Mouse (Mus musculus) midbrain, embryonic 14.5 days (tissue): ENCODE measurements at regions not wholly inside any gene's neighbourhood (a gene's known extent, or its start where the extent isn't known, plus 50 kb on each side); places are given as distances from the start of the nearest gene placed in this dataset.

Source experiments
- ATAC-seq: fragments of 200-750 bp; cut with Nextera tagmentation; 2 replicates; pipeline ENCODE4 v1.8.0; 2017; ENCODE audit warnings: moderate number of reproducible peaks, moderate library complexity; ENCODE audit not compliant: low FRiP score, low TSS enrichment
- DNase-seq: peaks from one replicate; pipeline ENCODE4 v3.0.0-alpha.2; 2015
- H3K27ac ChIP-seq: fragments of 300-500 bp; sonication (generic); replicated peaks from 2 replicates; pipeline ENCODE4 v1.5.1; 2014; ENCODE audit warnings: mild to moderate bottlenecking, low read depth, low read length, moderate library complexity
- H3K27me3 ChIP-seq: fragments of 300-500 bp; sonication (generic); 2 replicates; pipeline ENCODE4 v1.6.1; 2014; ENCODE audit warnings: low read length, control low read depth, mixed read lengths; ENCODE audit not compliant: control insufficient read depth, insufficient read depth
- H3K36me3 ChIP-seq: fragments of 300-500 bp; sonication (generic); 2 replicates; pipeline ENCODE4 v1.6.1; 2014; ENCODE audit warnings: low read length, control low read depth; ENCODE audit not compliant: control insufficient read depth, insufficient read depth
- H3K4me1 ChIP-seq: fragments of 300-500 bp; sonication (generic); 2 replicates; pipeline ENCODE4 v1.6.1; 2014; ENCODE audit warnings: mild to moderate bottlenecking, antibody characterized with exemption, low read length, control low read depth; ENCODE audit not compliant: control insufficient read depth, insufficient read depth
- H3K4me2 ChIP-seq: fragments of 300-500 bp; sonication (generic); 2 replicates; pipeline ENCODE4 v1.6.1; 2014; ENCODE audit warnings: mild to moderate bottlenecking, low read length, moderate library complexity
- H3K4me3 ChIP-seq: fragments of 300-500 bp; sonication (generic); replicated peaks from 2 replicates; pipeline ENCODE4 v1.5.1; 2014; ENCODE audit warnings: low read depth, low read length
- H3K9ac ChIP-seq: fragments of 300-500 bp; sonication (generic); replicated peaks from 2 replicates; pipeline ENCODE4 v1.6.1; 2014; ENCODE audit warnings: mild to moderate bottlenecking, low read length, moderate library complexity
- H3K9me3 ChIP-seq: fragments of 300-500 bp; sonication (generic); 2 replicates; pipeline ENCODE4 v1.6.1; 2016; ENCODE audit warnings: low read length, control low read depth, mixed read lengths; ENCODE audit not compliant: control insufficient read depth
- WGBS: fragments of 180-500 bp; shearing (Covaris S2); extraction: QIAGEN DNeasy Blood & Tissue Kit; methylation state at CpG from one replicate; pipeline ENCODE4 v1.1.7; 2014; 5-methylcytosine and 5-hydroxymethylcytosine counted together

DNA sequence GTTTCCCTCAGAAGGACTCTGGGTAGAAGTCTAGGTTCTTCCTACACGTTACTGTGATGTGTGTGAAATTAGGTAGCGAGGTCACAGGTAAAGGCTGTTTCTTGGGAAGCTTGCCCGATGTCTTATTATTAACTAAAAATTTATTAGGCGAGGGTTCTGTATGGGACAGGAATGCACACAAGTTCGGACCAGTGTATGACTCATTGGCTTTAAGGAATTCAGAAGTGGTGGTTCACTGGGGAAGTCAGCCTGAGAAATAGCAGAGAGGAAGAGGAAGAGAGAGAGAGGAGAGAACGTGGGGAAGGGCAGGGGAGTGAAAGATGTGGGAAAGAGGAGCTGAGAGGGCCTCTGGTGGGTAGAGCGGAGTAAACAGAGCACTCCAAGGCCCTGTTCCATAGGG, 70.8 kb upstream of the Slc38a2 start:
- Histone ChIP-seq H3K4me1 (no peaks in the 10 kb centered on the region), H3K4me2 (no peak overlapping the region), H3K36me3 (no peaks in the 10 kb centered on the region), H3K27ac (no peak overlapping the region), H3K9me3 (no peaks in the 10 kb centered on the region), H3K9ac (no peak overlapping the region), H3K27me3 (no peaks in the 10 kb centered on the region), H3K4me3 (no peak overlapping the region)
- ATAC-seq (no peak), DNase-seq (no peak)
- 94% methylated on average over 7 of the region's 7 CpGs for WGBS

DNA sequence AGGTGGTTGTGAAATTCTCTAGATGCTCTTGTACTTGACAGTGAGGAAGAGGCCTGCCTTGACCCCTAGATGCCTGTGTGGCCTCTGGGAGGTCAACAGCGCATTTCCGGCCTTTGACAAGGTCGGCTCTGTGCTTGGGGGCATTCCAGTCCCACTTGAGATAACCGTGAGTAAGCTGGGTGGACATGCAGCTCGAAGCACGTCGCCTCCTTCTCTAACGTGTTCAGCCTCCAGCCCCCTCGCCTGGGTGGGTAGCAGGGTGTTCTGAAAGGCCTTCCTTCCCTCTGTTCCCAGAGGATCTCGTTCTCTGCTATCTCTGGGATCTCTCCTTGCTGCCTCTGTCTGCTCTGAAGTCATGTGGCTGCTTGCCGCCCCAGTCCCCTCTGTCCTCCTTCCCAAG, 70.2 kb upstream of the Slc38a2 start:
- Histone ChIP-seq H3K9me3 (no peaks in the 10 kb centered on the region), H3K4me3 (no peak overlapping the region), H3K27ac (no peak overlapping the region), H3K9ac (no peak overlapping the region), H3K36me3 (no peaks in the 10 kb centered on the region), H3K4me2 (no peak overlapping the region), H3K27me3 (no peaks in the 10 kb centered on the region), H3K4me1 (no peaks in the 10 kb centered on the region)
- DNase-seq, result no peak
- WGBS, result 88% methylated on average over 11 of the region's 11 CpGs
- ATAC-seq, result no peak

DNA sequence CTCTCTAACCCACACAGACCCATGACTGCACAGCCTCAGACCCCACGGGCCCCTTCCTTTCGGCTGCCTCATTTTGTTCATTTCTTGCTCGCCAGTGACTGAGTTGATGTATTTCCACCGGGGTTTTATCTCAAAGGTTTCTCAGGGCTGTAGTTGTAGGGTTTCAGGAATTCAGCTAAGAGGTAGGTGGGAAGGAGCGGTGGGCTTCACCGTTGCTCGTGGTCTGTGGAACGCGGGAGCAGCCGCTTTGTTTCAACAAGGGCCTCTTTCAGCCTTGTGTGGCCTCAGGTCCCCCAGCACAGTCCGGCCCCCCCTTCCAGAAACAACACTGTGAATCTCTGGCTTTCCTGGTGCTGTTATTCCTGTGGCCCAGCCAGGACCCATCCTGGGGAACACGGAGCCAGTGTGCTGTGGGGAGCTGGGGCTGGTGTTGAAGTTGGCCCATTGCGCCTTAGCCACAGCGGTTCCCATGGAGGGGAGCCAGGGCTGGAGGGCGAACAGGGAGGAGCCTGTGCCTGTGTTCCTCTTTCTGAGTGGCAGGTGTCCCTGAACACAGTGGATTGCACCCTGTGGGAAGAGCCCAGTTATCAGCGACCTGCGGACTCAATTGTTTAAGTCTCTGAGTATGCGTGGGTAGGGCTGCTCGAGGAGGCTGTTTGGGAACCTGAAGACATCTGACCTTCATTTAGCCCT, 68.9 kb upstream of the Slc38a2 start:
- H3K9ac ChIP-seq, result no peak overlapping the region
- no peak overlapping the region for H3K4me2 ChIP-seq
- H3K4me1 ChIP-seq, result no peaks in the 10 kb centered on the region
- no peak overlapping the region for H3K4me3 ChIP-seq
- ATAC-seq, result no peak
- H3K36me3 ChIP-seq, result no peaks in the 10 kb centered on the region
- no peak overlapping the region for H3K27ac ChIP-seq
- 81% methylated on average over 19 of the region's 19 CpGs for WGBS
- no peak for DNase-seq
- no peaks in the 10 kb centered on the region for H3K9me3 ChIP-seq
- H3K27me3 ChIP-seq, result no peaks in the 10 kb centered on the region

DNA sequence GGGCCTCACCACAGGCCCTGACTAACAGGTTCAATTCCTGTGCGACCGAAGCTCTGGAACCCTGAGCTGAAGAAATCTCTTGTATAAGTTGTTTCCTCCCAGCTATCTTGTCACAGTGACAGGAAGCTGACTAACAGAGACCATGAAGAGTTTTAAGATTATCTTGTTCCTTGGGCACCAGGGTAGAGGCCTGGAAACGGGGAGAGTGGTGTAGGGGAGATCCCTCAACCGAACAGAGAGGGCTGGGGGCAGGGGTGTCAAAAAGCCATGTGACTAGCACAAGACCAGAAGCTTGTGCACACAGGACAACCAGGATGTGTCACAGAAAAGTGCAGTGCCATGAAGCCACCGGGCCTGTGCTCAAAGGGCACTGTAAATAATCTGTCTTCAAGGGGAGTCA, 67.7 kb upstream of the Slc38a2 start:
- H3K9me3 ChIP-seq, result no peaks in the 10 kb centered on the region
- no peak overlapping the region for H3K27ac ChIP-seq
- DNase-seq (no peak), ATAC-seq (no peak)
- H3K9ac ChIP-seq, result no peak overlapping the region
- H3K4me3 ChIP-seq, result no peak overlapping the region
- H3K27me3 ChIP-seq, result no peaks in the 10 kb centered on the region
- no peak overlapping the region for H3K4me2 ChIP-seq
- no peaks in the 10 kb centered on the region for H3K4me1 ChIP-seq
- H3K36me3 ChIP-seq, result no peaks in the 10 kb centered on the region
- WGBS, result 93% methylated on average over 5 of the region's 5 CpGs

DNA sequence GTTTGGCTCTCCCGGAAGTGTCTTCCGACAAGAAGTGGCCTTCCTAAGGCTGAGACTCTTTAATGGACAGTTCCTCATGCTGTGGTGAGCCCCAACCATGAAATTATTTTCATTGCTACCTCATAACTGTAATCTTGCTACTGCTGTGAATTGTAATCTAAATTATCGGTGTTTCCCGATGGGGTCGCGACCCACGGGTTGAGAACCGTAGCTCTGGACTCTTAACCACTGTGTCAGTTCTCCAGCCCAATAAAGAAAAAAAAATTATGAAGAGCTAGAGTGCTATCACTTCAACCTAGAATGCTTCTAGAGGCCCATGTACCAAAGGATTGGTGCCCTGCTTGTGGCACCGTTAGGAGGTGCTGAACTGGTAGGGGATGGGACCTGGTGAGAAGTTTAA, 66.7 kb upstream of the Slc38a2 start:
- ATAC-seq (no peak), DNase-seq (no peak)
- H3K36me3 ChIP-seq, result no peaks in the 10 kb centered on the region
- H3K9me3 ChIP-seq, result no peaks in the 10 kb centered on the region
- H3K27ac ChIP-seq, result no peak overlapping the region
- H3K27me3 ChIP-seq, result no peaks in the 10 kb centered on the region
- no peaks in the 10 kb centered on the region for H3K4me1 ChIP-seq
- WGBS, result 95% methylated on average over 9 of the region's 9 CpGs
- H3K4me2 ChIP-seq, result no peak overlapping the region
- no peak overlapping the region for H3K9ac ChIP-seq
- no peak overlapping the region for H3K4me3 ChIP-seq

DNA sequence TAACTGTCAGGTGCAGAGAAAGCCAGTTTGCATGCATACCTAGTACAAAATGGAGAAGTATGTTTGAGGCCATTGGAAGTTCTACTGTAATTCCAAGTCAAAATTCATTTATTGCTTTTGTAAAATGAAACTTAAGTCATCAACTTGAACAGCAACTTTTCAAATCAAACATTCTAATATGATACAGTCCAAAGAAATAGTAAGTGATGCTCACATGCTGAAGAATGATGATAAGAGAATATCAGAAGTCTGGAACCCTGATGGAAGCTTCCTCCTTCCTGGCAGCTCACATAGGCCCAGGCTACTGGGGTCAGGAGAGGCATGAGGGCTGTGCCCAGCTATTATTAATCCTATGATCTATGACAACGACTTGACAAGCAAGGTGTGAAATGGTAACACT, 64.1 kb upstream of the Slc38a2 start:
- Histone ChIP-seq H3K4me3 (no peak overlapping the region), H3K9me3 (no peaks in the 10 kb centered on the region), H3K36me3 (no peaks in the 10 kb centered on the region), H3K27me3 (no peaks in the 10 kb centered on the region), H3K9ac (no peak overlapping the region), H3K27ac (no peak overlapping the region), H3K4me1 (no peaks in the 10 kb centered on the region), H3K4me2 (no peak overlapping the region)
- ATAC-seq, result no peak
- 78% methylated on average over 1 of the region's 1 CpGs for WGBS
- DNase-seq, result no peak

DNA sequence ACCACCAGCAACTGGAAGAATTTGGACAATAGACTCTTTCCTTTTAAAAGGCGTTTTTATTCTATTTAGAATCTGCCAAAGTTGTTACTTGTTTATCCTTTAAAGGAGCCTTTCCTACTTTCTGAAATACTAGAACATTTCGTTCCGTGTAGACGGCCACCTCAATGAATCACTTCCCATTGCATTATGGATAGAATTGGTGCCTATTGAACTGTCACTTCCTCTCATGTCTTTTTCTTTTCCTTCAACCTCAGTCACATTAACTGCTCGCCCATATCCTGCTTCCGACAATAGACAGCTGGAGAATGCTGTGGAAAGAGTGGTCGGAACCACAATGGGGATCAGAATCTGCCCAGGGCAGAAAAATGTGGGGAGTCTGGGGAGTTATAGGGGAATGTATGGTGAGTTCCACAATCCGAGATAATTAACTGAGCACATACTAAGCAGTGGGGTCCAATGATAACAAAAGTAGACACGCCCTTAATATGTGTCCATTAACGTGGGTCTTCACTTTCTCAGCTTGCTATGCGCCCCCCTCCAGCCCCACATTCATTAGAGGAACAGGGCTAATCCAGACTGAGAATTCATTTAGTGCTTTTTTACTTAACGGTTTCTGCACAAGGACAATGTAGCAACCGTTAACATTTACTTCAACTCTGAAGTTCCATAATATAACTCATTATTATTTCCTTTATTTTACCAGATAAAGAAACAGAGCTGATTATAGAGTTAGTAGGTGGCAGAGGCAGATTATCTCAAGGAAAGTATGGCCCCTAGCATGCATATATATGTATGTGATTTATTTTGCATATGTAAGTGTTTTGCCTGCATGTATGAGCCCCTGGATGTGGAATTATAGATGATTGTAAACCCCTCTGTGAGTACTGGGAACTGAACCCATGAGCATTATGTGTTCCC, 59.8 kb upstream of the Slc38a2 start:
- Histone ChIP-seq H3K27ac (no peak overlapping the region), H3K9me3 (no peaks in the 10 kb centered on the region), H3K27me3 (no peaks in the 10 kb centered on the region), H3K4me2 (no peak overlapping the region), H3K9ac (no peak overlapping the region), H3K4me1 (no peaks in the 10 kb centered on the region), H3K4me3 (no peak overlapping the region), H3K36me3 (no peaks in the 10 kb centered on the region)
- 40% methylated on average over 13 of the region's 13 CpGs for WGBS
- DNase-seq, result no peak
- ATAC-seq, result no peak

DNA sequence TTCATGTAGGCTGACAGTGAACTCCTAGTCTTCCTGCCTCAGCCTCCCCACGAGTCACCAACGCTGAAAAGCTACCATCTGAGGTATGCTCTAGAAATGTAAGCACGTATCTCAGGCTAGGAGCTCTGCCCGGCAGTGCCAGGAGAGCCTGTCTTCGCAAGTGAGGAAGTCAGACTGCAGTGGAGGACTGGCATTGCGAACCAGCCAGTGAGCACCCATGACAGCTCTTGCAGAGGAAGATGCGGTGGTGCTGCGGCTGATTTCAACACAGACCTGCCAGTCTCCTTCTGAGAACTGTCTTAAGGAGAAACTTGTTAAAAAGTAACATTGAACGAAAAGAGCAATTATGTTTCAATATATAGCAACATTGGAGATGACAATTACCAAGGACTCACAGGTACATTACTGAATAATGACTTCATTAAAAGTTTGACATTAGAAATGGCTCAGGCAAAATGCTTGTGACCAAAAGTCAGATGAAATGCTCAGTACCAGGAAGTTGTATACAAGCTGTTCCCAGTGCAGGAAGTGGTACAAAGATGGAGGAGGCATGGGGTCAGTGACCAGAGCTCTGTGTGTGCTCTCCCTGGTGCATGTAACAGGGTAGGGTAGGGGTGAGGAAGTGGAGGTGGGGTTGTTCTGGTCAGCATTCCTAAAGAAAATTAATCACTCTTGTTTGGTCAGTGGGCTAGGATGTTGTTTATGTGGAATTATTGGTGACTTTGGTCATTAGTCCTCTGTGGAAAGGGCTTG, 58.1 kb upstream of the Slc38a2 start:
- Histone ChIP-seq H3K36me3 (no peaks in the 10 kb centered on the region), H3K9ac (no peak overlapping the region), H3K4me1 (no peaks in the 10 kb centered on the region), H3K9me3 (no peaks in the 10 kb centered on the region), H3K27me3 (no peaks in the 10 kb centered on the region), H3K4me2 (no peak overlapping the region), H3K4me3 (no peak overlapping the region), H3K27ac (no peak overlapping the region)
- 93% methylated on average over 9 of the region's 9 CpGs for WGBS
- DNase-seq, result no peak
- no peak for ATAC-seq
